Mouse (Mus musculus): ENCODE data around the gene Faim2. TPM values are rescaled to one million over a fixed set of nuclear protein-coding genes. Genes with fewer than 3 reads are reported as not detected.

The Faim2 gene
- total RNA-seq, 2 experiments from 2014 or later = 0.75 TPM; not detected in 1

GRCm38 (mm10) chr15:99532023-99532422, 4.1 kb upstream of the Faim2 start:
- Histone ChIP-seq H3K27ac (no peak overlapping the region), H3K4me3 (no peak overlapping the region)
- no peak for TF ChIP-seq CTCF (IDR thresholded peaks at IDR 0.05)
- intact Hi-C loops (cut with DNase I) = no loop called here
- no peak for DNase-seq

DNA sequence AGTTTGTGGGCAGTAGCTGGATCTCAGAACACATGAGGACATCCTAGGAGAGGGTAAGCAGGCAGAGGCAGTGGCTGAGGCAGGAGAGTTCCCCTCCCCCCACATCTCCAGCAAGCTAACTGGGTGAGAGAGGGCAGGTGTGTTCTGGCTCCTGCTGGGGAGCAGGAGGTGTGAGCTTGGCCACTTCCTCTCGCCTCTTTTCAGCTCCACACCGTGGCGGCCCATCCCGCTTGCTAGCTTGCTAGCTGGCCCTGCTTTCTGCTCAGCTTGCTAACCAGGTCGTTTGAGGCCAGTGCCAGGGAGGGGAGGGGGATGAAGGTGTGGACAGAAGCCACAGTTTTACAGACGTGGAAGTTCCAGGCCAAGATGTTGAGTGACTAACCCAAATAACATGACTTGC, 3.2 kb upstream of the Faim2 start:
- DNase-seq = no peak
- no peak for TF ChIP-seq CTCF (IDR thresholded peaks at IDR 0.05)
- intact Hi-C loops (cut with DNase I) = no loop called here
- H3K4me3 ChIP-seq = no peak overlapping the region
- no peak overlapping the region for H3K27ac ChIP-seq

DNA sequence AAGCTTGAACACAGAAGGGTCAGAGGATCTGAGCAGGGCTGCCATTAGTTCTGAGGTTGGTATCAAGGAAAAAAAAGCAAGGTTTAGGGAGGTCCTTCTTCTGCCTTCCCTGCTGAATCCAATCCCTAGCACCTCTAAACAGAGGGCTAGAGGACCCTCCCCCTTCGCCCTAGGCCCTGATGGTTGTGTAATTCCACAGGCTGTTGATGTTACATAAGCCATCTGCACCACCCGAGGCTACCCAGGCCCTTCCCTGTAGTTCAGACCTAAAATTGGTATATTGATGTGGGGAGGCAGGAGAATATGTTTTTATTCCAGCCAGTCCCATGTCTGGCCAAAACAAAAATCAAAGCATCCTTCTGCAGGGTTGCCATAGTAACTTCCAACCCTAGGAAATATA, 1.3 kb downstream of the Faim2 start:
- H3K4me3 ChIP-seq = no peak overlapping the region
- intact Hi-C loops (cut with DNase I) = no loop called here

GRCm38 (mm10) chr15:99520306-99520705, 7.7 kb downstream of the Faim2 start:
- TF ChIP-seq CTCF (IDR thresholded peaks at IDR 0.05) = no peak
- DNase-seq = no peak
- Histone ChIP-seq H3K4me3 (no peak overlapping the region), H3K27ac (no peak overlapping the region)
- intact Hi-C loops (cut with DNase I) = no loop called here

More for the DNA sequence above, 1.3 kb downstream of the Faim2 start:
- no peak for TF ChIP-seq CTCF (IDR thresholded peaks at IDR 0.05)
- no peak for DNase-seq
- no peak overlapping the region for H3K27ac ChIP-seq

DNA sequence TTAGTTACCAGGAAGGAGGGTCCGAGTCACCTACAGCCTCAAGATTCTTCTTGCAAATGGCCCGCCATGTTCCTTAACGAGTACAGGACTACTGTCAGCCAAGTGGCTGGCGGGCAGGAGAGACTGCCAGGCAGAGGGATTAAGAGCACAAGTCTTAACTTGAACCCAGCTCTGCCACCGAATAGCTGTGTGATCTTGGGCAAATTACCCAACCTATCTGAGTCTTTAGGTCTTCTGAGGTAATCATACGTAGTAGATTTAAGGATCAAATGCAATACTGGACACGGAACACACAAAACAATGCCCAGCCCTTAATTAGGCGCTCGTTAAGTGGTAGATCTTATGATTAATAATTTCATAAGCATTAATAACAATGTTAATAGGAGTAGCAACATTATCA, 8.3 kb downstream of the Faim2 start:
- Histone ChIP-seq H3K4me3 (no peak overlapping the region), H3K27ac (no peak overlapping the region)
- intact Hi-C loops (cut with DNase I) = no loop called here
- no peak for TF ChIP-seq CTCF (IDR thresholded peaks at IDR 0.05)
- no peak for DNase-seq

DNA sequence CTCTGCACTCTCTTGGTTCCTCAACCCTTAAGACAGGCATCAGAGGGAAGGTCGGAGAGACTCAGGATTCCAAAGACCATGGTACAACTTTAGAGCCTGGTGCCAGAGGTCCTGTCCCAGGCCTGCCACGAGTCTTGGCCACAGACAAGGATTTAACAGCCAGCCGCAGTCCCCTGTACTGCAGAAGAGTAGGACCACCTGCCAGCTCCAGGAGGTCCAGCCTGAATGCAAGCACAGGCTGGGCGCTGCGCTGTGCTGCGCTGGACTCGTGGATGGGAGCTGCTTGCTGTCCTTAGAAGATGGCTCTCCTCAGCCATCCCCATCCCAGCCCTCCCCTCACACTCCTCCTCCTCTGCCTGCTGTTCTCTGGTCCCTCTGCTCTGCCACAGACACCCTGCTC, 10.2 kb downstream of the Faim2 start:
- no peak overlapping the region for H3K4me3 ChIP-seq
- intact Hi-C loops (cut with DNase I) = no loop called here
- no peak for TF ChIP-seq CTCF (IDR thresholded peaks at IDR 0.05)
- DNase-seq = no peak
- H3K27ac ChIP-seq = no peak overlapping the region

DNA sequence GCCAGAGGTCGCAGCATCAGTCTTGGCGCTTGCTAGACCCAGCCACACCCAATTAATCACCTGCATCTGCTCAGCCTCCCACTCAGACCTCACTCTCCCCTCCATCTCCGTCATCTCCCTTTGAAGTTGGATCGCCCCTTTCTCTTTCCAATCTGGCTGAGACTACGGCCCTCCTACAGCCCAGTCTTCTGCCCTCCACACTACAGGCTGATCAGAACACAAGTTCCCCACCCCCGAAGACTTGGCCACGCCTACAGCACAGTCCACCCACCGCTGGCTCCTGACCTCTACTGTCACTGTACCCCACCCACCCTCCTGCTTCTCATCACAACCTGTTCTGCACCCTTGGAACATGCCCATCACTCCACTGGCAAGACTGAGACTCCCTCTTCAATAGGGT, 11.2 kb downstream of the Faim2 start:
- intact Hi-C loops (cut with DNase I) = no loop called here
- DNase-seq = no peak
- no peak overlapping the region for H3K27ac ChIP-seq
- TF ChIP-seq CTCF (IDR thresholded peaks at IDR 0.05) = no peak
- H3K4me3 ChIP-seq = no peak overlapping the region

DNA sequence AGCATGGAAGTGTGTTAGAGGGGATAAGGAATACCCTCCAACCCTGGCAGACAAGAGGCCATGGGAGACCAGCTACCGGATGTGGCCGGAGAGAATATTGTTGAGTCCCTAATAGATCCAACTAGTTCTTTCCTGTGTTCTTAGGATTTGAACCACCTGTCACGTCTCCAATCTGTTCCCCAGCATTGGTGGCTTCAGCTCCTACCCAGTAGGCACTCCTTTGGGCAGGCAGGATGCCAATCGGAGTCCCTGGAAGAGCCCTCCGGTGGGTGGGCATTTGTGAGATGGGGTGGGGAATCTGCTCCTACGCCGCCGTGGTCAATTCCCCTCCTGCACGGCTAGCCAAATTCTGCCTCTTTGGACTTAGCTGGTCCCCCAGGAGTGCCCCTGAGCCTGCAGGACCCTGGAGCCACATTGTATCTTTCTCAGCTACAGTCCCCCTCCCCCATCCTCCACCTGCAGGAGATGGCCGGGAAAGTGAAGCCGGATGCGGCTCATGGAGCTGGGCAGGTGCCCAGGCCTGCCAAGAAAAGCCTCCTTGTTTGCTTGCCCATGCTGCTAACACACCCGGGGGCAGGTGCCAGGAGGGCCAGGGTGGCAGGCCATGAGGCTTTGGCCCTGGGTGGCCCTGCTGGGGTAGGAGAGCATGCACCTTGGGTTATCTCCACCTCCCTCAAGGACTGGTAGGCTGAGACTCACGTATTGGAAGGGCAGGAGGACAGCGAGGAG, 16.0 kb downstream of the Faim2 start:
- intact Hi-C loops (cut with DNase I) = no loop called here
- no peak overlapping the region for H3K4me3 ChIP-seq
- no peak overlapping the region for H3K27ac ChIP-seq
- DNase-seq = peak; percentile 53
- no peak for TF ChIP-seq CTCF (IDR thresholded peaks at IDR 0.05)

DNA sequence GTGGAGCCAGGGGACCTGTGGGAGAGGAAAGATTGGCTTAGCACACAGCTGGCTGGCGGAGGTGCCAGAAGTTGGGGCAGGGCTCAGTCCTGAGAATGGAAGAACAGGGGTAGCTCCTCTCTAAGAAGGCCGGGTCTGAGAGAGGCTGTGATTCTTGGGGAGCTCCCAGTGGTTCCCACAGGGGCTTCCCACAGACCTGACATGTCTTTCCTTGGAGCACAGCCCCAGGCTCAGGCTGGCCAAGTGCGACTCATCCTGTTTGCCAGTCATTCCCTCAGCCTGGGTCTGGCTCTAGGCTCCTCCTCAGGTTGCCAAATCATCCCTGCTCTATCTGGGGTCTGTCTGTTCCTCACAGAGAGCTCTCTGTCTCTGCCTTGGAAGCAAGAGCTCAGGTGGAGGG, 17.3 kb downstream of the Faim2 start:
- no peak for TF ChIP-seq CTCF (IDR thresholded peaks at IDR 0.05)
- no peak overlapping the region for H3K27ac ChIP-seq
- intact Hi-C loops (cut with DNase I) = no loop called here
- H3K4me3 ChIP-seq = no peak overlapping the region
- no peak for DNase-seq

- no peak for TF ChIP-seq CTCF (IDR thresholded peaks at IDR 0.05)
- DNase-seq = no peak
- H3K27ac ChIP-seq = no peak overlapping the region
- no peak overlapping the region for H3K4me3 ChIP-seq
- intact Hi-C loops (cut with DNase I) = no loop called here
These were observed 18.1 kb downstream of the Faim2 start for GRCm38 (mm10) chr15:99509840-99510239.

DNA sequence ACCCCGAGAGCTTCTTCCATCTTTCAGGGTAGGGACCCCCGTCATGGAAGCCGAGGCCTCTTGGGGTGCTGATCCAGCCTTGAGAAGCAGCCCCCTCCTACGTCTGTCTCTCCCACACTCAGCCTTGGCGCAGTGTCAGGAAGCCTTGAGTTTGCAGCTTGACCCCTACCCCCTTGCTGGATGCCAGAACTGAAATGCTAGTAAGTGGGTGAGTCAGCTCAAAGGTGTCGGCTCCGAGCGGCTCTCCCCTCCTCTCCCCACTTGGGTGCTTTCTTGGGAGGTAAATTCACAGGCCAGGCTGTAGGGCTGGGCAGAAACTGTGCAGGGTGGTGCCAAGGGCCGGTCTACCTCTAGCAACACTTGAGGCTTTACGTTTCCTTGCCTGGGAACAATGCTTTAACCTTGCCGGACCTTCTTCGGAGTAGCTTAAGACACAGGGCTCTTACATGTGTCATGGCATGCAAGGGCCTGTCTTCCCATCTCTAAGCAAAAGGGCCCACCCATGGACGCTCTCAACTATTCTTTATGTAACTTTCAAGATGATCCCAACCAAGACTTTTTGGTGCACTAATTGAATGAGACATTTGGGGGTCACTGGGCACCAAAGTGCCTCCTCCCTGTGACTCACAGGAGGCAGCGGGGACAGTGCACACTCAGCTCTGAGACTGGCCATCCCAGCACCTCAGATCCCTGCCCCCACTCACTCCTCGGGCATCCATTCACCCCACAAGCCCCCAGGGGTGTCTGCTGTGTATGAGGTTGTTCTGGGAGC, 22.5 kb downstream of the Faim2 start:
- intact Hi-C loops (cut with DNase I) = no loop called here
- H3K27ac ChIP-seq = no peak overlapping the region; the same call in 1 of the 2 replicates

GRCm38 (mm10) chr15:99503256-99503655, 24.7 kb downstream of the Faim2 start:
- no peak for DNase-seq
- TF ChIP-seq CTCF (IDR thresholded peaks at IDR 0.05) = no peak
- no peak overlapping the region for H3K4me3 ChIP-seq
- H3K27ac ChIP-seq = no peak overlapping the region
- intact Hi-C loops (cut with DNase I) = no loop called here

More for the DNA sequence above, 22.5 kb downstream of the Faim2 start:
- TF ChIP-seq CTCF (IDR thresholded peaks at IDR 0.05) = no peak
- DNase-seq = no peak
- no peak overlapping the region for H3K4me3 ChIP-seq

- intact Hi-C loops (cut with DNase I) = no loop called here
- TF ChIP-seq CTCF (IDR thresholded peaks at IDR 0.05) = no peak
- no peak for DNase-seq
These were observed 25.6 kb downstream of the Faim2 start for GRCm38 (mm10) chr15:99502311-99502831.

More at GRCm38 (mm10) chr15:99502311-99502831, 25.6 kb downstream of the Faim2 start:
- no peak overlapping the region for H3K4me3 ChIP-seq
- H3K27ac ChIP-seq = no peak overlapping the region

Data from gastrocnemius, adult 2 months (tissue).